Mouse (Mus musculus) small intestine, adult 2 months (tissue): Measurements from ENCODE around the gene Rnf40. TPM values are rescaled to one million over a fixed set of nuclear protein-coding genes. Genes with fewer than 3 reads are reported as not detected.
"Not testable (repeated sequence)": the region's sequence is repeated elsewhere in the genome, so short reads cannot be mapped to it uniquely, and the experiment has no call there.

Source experiments
- H3K27ac ChIP-seq: fragments of 200-500 bp; 2 replicates; pipeline ENCODE4 v1.5.1; 2012; ENCODE audit warnings: low read depth, low read length, control low read depth, inconsistent platforms; ENCODE audit not compliant: insufficient read depth
- H3K27me3 ChIP-seq: fragments of 200-500 bp; 2 replicates; pipeline ENCODE4 v1.6.1; 2012; ENCODE audit warnings: mild to moderate bottlenecking, moderate library complexity, low read length, inconsistent platforms; ENCODE audit not compliant: control insufficient read depth, insufficient read depth
- H3K36me3 ChIP-seq: fragments of 200-500 bp; 2 replicates; pipeline ENCODE4 v1.6.1; 2012; ENCODE audit warnings: mild to moderate bottlenecking, low read length, control low read depth, inconsistent platforms; ENCODE audit not compliant: control insufficient read depth, insufficient read depth
- H3K4me1 ChIP-seq: fragments of 200-500 bp; 2 replicates; pipeline ENCODE4 v1.6.1; 2012; ENCODE audit warnings: low read length, inconsistent platforms, mixed read lengths; ENCODE audit not compliant: control insufficient read depth, insufficient read depth, insufficient read length
- H3K4me3 ChIP-seq: fragments of 200-500 bp; 2 replicates; pipeline ENCODE4 v1.5.1; 2012; ENCODE audit warnings: low read depth, mild to moderate bottlenecking, control low read depth, inconsistent platforms, low read length, moderate library complexity
- CTCF ChIP-seq: fragments of 200-500 bp; IDR thresholded peaks from 2 replicates; pipeline ENCODE4 v1.5.1; 2012; ENCODE audit warnings: low read depth, mild to moderate bottlenecking, control low read depth, inconsistent platforms, low read length, moderate library complexity, mixed read lengths; ENCODE audit not compliant: insufficient replicate concordance, insufficient read length; ENCODE audit errors: extremely low read depth
- POLR2A ChIP-seq: fragments of 200-500 bp; IDR thresholded peaks from 2 replicates; pipeline ENCODE4 v1.6.1; 2012; ENCODE audit warnings: low read depth, mild to moderate bottlenecking, control low read depth, inconsistent platforms, low read length, moderate library complexity
- WGBS: fragments of 180-500 bp; shearing (Covaris S2); methylation state at CpG from one replicate; pipeline ENCODE4 v1.1.7; 2018; 5-methylcytosine and 5-hydroxymethylcytosine counted together
- polyA plus RNA-seq: library from polyadenylated mRNA; depleted of rRNA; stranded (reverse); fragments of >200 nt; gene quantifications from 2 replicates; pipeline ENCODE4 v1.2.3, GENCODE M21; 2012

Rnf40 gene
- polyA plus RNA-seq, 1 experiment = 20.6 TPM

DNA sequence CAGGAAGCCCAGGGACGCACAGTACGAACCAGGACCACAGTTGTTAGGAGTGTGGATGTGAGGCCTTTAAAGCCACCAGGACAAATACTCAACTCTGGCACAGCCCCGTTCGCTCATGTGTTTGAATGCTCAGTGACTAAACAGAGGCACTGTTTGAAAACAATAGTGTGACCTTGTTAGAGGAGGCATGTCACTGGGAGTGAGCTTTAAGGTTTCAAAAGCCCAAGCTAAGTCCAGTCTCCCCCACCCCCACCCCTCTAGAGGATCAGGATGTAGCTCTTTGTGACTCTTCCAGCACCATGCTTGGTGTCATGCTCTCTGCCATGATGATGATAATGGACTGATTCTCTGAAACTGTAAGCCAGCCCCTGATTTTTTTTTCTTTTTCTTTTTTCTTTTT is 42.8 kb downstream of the Rnf40 start:
- no peak for TF ChIP-seq CTCF
- TF ChIP-seq POLR2A = no peak
- H3K4me3 ChIP-seq = no peak overlapping the region
- WGBS = 88% methylated on average over 4 of the region's 4 CpGs
- H3K36me3 ChIP-seq = no peaks in the 10 kb centered on the region
- H3K4me1 ChIP-seq = no peaks in the 10 kb centered on the region
- no peak overlapping the region for H3K27ac ChIP-seq
- no peaks in the 10 kb centered on the region for H3K27me3 ChIP-seq

DNA sequence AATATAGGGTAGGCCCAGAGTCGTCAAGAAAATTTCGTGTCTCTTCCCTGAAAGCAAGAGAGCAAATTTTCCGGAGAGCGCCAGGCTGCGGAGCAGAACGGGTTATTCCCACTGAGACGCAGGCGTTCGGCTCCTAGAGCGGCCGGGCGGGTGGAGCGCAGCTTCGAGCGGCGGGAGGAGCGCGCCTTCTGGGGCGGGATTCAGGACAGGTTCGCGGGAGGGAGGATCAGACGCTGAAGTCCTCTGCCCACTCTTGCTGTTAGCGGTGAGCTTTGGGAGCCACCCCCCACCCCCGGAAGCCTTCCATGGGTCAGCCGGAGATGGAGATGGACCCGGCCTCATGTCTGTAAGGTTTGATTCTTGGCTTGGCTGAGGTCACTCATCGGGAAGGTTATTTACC is 48.4 kb downstream of the Rnf40 start:
- Histone ChIP-seq H3K36me3 (no peaks in the 10 kb centered on the region), H3K27me3 (no peaks in the 10 kb centered on the region), H3K4me3 (peak overlapping the region; percentile 71), H3K4me1 (peaks cover 7% of the 10 kb centered on the region; the same call in 1 of the 2 replicates), H3K27ac (no peak overlapping the region)
- TF ChIP-seq POLR2A (no peak), CTCF (no peak)
- 1% methylated on average over 27 of the region's 27 CpGs for WGBS

DNA sequence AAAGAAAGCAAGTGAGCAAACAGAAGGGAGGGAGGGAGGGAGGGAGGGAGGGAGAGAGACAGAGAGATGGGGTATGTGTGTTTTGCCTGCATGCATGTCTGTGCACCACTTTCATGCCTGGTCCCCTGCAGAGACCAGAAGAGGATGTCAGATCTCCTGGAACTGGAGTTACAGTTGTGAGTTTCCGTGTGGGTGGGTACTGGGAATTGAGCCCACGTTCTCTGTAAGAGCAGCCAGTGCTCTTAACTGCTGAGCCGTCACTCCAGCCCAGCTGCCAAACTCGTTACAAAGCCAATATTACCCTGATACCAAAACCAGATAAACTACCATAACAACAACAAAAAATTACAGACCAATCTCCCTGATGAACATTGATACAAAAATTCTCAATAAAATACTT is 52.7 kb downstream of the Rnf40 start:
- TF ChIP-seq POLR2A = no peak
- Histone ChIP-seq H3K4me3 (no peak overlapping the region), H3K27me3 (no peaks in the 10 kb centered on the region), H3K27ac (no peak overlapping the region), H3K36me3 (no peaks in the 10 kb centered on the region), H3K4me1 (peaks cover 12% of the 10 kb centered on the region; the same call in 1 of the 2 replicates)
- 3% methylated on average over 4 of the region's 4 CpGs for WGBS

DNA sequence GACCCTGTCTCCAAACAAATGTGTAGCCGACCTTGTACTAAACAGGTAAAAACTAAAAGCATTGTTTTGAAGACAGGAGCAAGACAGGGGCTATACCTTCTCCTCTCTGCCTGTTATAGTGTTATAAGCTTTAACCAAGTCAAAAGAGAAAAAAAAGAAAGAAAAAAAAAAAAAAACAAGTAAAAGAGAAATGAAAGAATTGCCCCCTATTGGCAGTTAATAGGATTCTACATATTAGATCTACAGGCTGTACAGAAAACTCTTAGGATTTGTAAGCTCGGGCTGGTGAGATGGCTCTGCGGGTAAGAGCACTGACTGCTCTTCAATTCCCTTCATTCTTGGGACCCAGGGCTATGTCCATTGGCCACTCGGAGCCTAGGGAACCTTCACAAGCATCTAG is 53.7 kb downstream of the Rnf40 start:
- H3K4me3 ChIP-seq = no peak overlapping the region
- TF ChIP-seq POLR2A = no peak
- WGBS = 57% methylated on average over 4 of the region's 4 CpGs
- 0 out of 2 replicates have a peak overlapping the region, but pooled peaks have one; percentile 37 for H3K27ac ChIP-seq
- H3K27me3 ChIP-seq = no peaks in the 10 kb centered on the region
- H3K4me1 ChIP-seq = peaks cover 12% of the 10 kb centered on the region; the same call in 1 of the 2 replicates
- H3K36me3 ChIP-seq = no peaks in the 10 kb centered on the region

DNA sequence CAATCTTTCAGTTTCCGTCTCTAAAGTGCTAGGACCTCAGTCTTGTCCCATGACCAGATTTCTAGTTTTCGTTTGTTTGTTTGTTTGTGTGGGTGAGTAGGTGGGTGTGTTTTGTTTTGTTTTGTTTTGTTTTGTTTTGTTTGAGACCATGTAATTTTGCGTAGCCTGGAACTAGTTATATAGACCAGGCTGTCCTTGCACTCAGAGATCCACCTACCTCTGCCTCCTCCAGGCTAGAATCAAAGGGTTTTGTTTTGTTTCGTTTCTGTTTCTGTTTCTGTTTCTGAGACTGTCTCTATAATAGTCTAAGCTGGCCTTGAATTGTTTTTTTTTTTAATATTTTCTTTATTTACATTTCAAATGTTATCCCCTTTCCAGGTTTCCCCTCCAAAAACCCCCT is 57.8 kb downstream of the Rnf40 start:
- 44% methylated on average over 4 of the region's 4 CpGs for WGBS
- TF ChIP-seq CTCF (no peak), POLR2A (no peak)
- Histone ChIP-seq H3K4me3 (no peak overlapping the region), H3K27ac (peak overlapping the region; percentile 27; the same call in 1 of the 2 replicates), H3K4me1 (peaks cover 10% of the 10 kb centered on the region; the same call in 1 of the 2 replicates), H3K27me3 (no peaks in the 10 kb centered on the region), H3K36me3 (no peaks in the 10 kb centered on the region)

DNA sequence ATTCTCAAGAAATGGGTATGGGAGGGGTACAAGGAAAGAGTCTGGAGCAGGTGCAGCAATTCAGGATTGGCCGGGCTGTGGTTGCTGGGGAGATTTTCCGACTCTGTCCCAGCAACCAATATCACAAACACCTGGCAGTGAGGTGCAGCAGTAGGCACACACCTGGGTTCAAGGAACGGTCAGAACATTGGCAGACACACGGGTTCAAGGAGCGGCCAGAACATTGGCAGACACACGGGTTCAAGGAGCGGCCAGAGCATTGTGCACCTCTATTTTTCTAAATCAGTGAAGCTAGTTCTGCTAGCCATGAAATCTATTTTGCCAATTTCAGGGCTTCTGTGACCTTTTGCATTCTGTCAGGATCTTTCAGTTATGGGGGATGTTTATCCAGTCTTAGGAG is 59.0 kb downstream of the Rnf40 start:
- H3K27ac ChIP-seq = peak overlapping the region; percentile 83
- not testable (repeated sequence) for H3K4me1 ChIP-seq, H3K4me3 ChIP-seq, H3K36me3 ChIP-seq, H3K27me3 ChIP-seq
- WGBS = 36% methylated on average over 7 of the region's 7 CpGs

DNA sequence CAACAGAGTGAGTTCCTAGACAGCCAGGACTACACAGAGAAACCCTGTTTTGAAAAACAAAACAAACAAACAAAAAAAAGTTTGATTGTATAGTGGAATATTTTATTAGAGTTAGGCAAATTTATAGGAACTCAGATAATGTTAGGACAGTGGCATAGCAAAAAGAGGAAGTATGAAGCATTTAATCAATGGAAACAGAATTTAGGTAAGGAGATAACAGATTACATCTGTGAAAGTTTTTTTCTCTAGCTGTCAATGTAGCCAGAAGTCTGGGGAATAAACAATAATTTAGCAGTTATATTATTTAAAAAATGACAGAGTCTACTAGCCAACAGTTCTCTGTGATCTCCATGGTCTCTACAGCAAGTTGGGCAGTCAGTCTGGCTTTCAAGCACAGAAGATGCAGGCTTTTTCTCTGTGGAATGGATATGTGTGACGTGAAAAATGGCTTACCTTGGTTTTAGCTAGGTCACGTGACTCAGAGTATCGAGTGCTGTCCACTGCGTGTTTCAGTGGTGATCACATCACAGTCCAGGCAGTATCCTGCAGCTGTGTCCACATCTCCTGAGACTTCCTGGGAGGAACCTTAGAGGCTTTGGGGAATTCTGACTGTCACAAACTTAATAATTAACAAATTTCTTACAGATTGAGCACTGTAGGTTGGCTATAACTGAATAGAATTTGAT is 60.1 kb downstream of the Rnf40 start:
- Histone ChIP-seq H3K27ac (peak overlapping the region; percentile 38), H3K4me1 (peaks cover 7% of the 10 kb centered on the region), H3K36me3 (no peaks in the 10 kb centered on the region), H3K4me3 (no peak overlapping the region), H3K27me3 (no peaks in the 10 kb centered on the region)
- WGBS = 20% methylated on average over 4 of the region's 4 CpGs
- no peak for TF ChIP-seq CTCF
- no peak for TF ChIP-seq POLR2A

DNA sequence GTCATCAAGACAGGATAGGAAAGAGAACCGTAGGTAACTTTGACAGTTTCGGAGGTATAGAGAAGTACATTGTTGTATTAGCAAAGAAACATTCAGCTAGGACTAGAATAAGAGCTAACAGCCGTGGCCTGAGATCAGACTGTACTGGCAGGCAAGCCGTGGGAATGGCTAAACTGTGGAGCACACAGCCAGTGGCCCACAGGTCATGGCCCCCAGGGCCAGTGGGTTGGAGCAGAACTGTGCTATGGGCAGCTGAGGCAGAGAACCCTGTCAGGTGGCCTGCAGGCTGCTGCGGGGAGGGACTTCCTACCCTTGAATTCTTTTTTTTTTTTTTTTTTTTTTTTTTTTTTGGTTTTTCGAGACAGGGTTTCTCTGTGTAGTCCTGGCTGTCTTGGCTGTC is 60.6 kb downstream of the Rnf40 start:
- H3K4me1 ChIP-seq = peaks cover 7% of the 10 kb centered on the region
- no peaks in the 10 kb centered on the region for H3K27me3 ChIP-seq
- no peaks in the 10 kb centered on the region for H3K36me3 ChIP-seq
- WGBS = 39% methylated on average over 6 of the region's 6 CpGs
- no peak overlapping the region for H3K4me3 ChIP-seq
- TF ChIP-seq POLR2A (no peak), CTCF (no peak; the same call in 1 of the 2 replicates)
- H3K27ac ChIP-seq = no peak overlapping the region; the same call in 1 of the 2 replicates
